Mouse (Mus musculus): ENCODE results near the gene Psd4.
A peak's percentile ranks its signal among the peaks of the same experiment; 100 is the strongest.

The Psd4 gene

DNA sequence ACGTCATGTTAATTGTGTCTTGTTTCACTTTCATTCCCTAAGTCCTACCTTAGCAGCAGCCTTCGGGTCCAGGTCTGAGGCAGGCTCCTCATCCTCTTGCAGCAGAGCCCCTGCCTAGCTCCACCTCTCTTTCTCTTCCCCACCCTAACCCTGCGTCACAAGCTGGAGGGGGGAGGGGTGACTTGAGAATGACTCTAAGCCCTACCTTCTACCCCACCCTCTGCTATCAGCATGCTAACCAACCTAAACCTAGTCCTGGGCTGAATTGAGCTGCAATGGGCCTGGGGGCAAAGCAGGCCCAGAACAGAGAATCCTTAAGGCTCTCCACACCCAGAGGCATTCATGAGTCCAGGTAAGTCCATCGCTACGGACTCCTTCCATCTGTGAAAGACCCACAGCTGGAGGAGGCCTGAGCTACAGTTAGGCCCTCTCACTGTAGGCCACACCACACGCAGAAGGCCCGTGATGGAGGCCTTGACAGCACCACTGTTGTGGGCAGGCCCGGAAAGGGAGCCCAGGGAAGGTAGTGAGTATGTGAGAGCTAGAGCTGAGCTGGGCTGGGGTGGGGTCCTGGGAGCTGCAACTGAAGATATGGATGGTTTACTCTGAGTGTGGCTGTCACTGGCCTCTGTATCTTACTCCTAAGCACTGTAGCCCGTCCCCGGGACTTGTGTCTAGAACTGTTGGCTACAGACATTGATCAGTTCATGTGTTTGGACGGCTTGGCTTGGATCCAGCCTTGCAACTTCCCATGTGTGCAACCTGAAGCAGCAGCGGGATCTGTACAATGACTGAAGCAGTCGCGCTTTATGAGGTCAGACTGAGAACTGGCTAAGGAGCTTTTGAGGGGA lies 18.0 kb downstream of the Psd4 start:
- DNase-seq (ENCODE audit: inconsistent age in 2 of 2, low spot score in 1 of 2), result no peak

- DNase-seq (ENCODE audit: inconsistent age in 2 of 2, low spot score in 1 of 2), result peak in 1 of 2 experiments; percentile 11
These were observed 19.0 kb downstream of the Psd4 start for GRCm38 (mm10) chr2:24386158-24386963.

DNA sequence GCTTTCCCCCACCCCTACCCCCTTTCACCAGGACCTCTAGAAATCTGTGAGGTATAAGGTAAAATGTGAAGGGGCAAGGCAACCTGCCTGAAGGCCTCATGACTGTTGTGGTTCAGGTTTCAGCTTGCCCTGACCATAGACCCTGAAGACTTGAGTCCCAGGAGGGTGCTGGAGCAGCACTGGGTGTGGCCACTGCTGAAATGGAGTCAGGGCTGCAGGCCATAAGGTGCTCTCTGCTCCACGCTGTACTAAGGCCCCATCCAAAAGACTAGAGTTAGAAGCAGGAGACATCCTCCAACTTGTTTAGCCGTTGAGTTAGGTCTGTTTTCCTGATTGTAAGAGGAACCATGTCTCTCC lies 19.6 kb downstream of the Psd4 start:
- DNase-seq (ENCODE audit: inconsistent age in 2 of 2, low spot score in 1 of 2), result no peak

- DNase-seq (ENCODE audit: inconsistent age in 2 of 2, low spot score in 1 of 2), result no peak
These were observed 20.2 kb downstream of the Psd4 start for GRCm38 (mm10) chr2:24387361-24388283.

DNA sequence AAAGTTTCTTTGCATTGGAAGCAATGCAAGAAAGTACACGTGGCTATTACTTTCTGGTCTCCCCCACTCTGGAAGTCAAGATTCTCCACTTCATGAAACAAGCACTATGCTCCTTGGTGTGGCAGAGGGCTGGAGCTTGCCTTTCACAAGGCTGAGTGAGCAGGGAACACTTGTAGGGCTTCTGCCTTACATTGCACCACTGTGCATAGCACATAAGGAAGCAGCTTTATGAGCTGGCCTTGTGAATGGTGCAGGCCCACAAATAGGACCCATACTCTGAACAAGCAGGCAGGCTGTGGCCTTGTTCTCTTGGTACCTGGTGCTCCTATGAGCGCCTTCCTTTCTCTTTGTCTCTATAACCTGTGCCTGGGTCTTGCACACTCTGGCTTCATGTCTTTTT lies 25.9 kb downstream of the Psd4 start:
- DNase-seq (ENCODE audit: inconsistent age in 2 of 2, low spot score in 1 of 2), result no peak

DNA sequence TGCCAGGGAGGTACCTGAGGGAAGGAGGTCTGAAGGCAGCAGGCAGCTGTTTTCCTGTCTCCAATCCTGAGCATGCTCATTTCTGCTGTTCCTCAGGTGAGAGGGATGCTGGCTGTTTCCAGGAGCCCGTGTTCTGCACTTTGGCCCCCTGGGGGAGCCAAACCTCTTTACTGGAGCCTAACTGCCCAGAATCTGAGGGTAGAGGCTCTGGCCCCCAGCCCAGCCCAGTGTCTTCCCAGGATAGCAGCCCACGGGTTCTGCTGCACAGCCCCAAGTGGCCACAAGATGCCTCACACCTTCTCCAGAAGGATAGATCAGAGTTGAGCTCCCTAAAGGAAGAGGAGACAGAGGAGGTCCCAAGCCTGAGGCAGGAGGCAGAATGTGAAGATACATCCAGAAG lies 29.7 kb downstream of the Psd4 start:
- DNase-seq (ENCODE audit: inconsistent age in 2 of 2, low spot score in 1 of 2), result no peak

- no peak for DNase-seq (ENCODE audit: inconsistent age in 2 of 2, low spot score in 1 of 2)
These were observed 33.3 kb downstream of the Psd4 start for GRCm38 (mm10) chr2:24400711-24401110.

GRCm38 (mm10) chr2:24405345-24406012 lies 38.1 kb downstream of the Psd4 start:
- peak; percentile 65 to 87 for DNase-seq (ENCODE audit: inconsistent age in 2 of 2, low spot score in 1 of 2)

- no peak for DNase-seq (ENCODE audit: inconsistent age in 2 of 2, low spot score in 1 of 2)
These were observed 40.5 kb downstream of the Psd4 start for GRCm38 (mm10) chr2:24407701-24408485.

GRCm38 (mm10) chr2:24409166-24409565 lies 41.8 kb downstream of the Psd4 start:
- peak; percentile 62 to 89 for DNase-seq (ENCODE audit: inconsistent age in 2 of 2, low spot score in 1 of 2)

GRCm38 (mm10) chr2:24413172-24413571 lies 45.8 kb downstream of the Psd4 start:
- no peak for DNase-seq (ENCODE audit: inconsistent age in 2 of 2, low spot score in 1 of 2)

DNA sequence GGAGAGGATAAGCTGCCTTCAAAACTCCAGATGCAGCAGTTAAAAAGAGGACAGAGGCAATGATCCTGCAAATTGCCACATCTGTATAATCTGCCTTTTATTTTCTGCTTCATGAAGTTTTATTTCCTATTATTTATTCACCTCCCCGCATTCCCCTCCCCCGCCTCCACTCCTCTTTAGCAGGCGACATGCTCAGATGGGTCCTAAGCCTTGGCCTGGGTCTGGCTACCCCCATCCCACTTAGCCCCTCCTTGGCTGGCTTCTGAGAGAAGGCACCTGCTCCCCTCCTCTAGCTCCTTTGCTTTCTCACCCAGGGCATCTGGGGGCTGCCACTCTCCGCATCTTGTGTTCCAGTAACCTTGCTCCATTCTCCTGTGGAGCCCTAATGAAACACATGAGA lies 46.3 kb downstream of the Psd4 start:
- no peak for DNase-seq (ENCODE audit: inconsistent age in 2 of 2, low spot score in 1 of 2)

DNA sequence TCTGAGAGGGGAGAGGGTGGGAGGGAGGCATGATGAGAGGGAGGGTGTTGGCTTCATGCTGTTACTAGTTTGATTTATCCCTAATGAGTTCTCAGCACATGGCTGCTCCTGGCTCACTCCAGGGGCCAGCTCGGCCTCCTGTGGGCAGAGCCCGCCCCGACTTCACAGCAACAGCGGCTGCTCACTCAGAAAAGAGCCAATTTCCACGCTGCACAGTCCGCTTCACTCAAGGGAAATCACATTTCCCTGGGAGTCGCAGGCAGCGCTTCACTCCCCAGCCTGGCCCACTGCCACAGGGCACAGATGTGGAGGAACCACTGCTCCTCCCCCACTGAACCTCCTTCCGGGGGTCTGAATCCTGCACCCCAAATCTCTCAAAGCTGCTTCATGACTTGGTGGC lies 49.3 kb downstream of the Psd4 start:
- DNase-seq (ENCODE audit: inconsistent age in 2 of 2, low spot score in 1 of 2), result no peak

DNA sequence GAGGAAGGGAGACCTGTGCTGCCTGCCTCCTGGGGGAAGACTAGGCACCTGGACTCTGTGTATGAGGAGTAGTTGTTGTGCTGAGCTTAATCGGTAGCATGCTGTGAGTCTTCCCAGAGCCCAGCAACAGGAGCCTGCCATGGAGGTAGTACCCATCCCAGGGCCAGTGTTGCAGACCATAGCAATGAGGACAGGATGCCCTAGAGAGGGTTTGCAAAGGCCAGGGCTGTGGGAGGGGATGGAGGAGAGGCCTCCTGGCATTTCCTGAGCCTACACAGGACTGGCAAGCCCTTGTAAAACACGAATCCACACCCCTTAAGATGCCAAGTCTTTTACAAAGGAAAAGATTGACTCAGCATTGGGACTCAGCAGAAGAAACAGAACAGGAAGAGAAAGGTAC lies 49.7 kb downstream of the Psd4 start:
- DNase-seq (ENCODE audit: inconsistent age in 2 of 2, low spot score in 1 of 2), result no peak

GRCm38 (mm10) chr2:24417564-24417963 lies 50.2 kb downstream of the Psd4 start:
- no peak for DNase-seq (ENCODE audit: inconsistent age in 2 of 2, low spot score in 1 of 2)

DNA sequence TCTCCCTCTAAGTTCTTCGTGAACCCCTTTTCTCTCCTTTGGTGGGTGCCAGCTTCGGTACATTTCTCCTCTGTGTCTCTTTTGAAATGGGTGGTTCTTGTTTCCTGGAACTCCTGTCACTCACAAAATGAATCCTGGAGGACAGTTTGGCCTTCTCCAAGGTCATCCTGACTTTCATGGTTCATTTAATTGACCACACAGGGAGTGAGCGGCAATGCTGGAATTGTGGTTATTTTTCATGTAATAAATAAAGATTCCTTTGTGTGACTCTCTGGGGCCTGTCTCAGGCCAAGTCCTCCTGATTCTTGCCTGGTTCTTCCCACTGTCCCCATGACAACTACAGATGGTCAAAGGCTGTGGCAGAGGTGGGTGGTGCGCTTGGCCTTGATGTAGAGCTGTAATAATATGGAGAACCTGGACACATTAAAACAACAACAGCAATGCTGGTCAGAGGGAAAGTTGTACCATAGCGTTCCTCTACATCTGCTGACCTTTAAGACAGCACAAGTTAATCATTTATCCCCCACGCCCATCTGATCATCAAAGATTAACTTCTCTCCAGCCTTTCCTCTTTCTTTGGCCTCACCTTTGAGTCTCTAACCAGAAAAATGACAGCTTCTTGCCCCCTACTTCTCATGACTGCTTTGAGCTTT lies 54.0 kb downstream of the Psd4 start:
- DNase-seq (ENCODE audit: inconsistent age in 2 of 2, low spot score in 1 of 2), result peak in 1 of 2 experiments; percentile 31

GRCm38 (mm10) chr2:24422815-24423214 lies 55.4 kb downstream of the Psd4 start:
- DNase-seq (ENCODE audit: inconsistent age in 2 of 2, low spot score in 1 of 2), result no peak

DNA sequence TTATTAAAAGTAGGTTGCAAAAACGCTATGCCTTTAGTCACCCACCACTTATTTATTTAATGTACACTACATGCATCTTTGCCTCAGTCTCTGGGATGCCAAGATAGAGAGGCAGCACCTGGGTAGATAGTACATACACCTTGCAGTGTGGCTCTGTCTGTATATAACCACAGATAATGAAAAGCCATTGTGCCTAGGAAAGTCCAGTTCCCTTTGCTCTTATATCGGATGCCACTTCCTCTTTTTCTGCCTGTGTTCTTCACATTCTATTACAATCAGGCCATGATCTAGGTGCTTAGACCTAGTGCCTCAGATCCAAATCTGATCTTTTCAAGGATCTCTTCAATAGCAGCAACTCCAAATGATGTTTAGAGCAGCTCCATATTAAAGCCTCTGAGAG lies 58.2 kb downstream of the Psd4 start:
- DNase-seq (ENCODE audit: inconsistent age in 2 of 2, low spot score in 1 of 2), result no peak

Measured in adrenal gland, adult (tissue).